Mouse (Mus musculus) mature B cell (primary cell): Measurements from ENCODE around the gene Camk2g.

ENCODE experiments used
- in situ Hi-C: fragments of 300-500 bp; cut with MboI; formaldehyde crosslinking; loops from 2 replicates; pipeline ENCODE4 v1.14.3; 2019

Camk2g gene

GRCm38 (mm10) chr14:20806116-20806840 is 12.4 kb upstream of the Camk2g start:
- in situ Hi-C loops = no loop called here

- in situ Hi-C loops = loop anchor here (5.0 kb wide), 1 partner anchor 72 kb away; no protein-coding TSS in a partner anchor
Measured at GRCm38 (mm10) chr14:20804964-20805672, 11.2 kb upstream of the Camk2g start.

- in situ Hi-C loops = loop anchor here (5.0 kb wide), 1 partner anchor 73 kb away; no protein-coding TSS in a partner anchor
Measured at GRCm38 (mm10) chr14:20804481-20804880, 10.6 kb upstream of the Camk2g start.

GRCm38 (mm10) chr14:20803606-20803938 is 9.7 kb upstream of the Camk2g start:
- in situ Hi-C loops = loop anchor here (5.0 kb wide), 1 partner anchor 74 kb away; no protein-coding TSS in a partner anchor

GRCm38 (mm10) chr14:20802926-20803605 is 9.2 kb upstream of the Camk2g start:
- in situ Hi-C loops = loop anchor here (5.0 kb wide), 1 partner anchor 74 kb away; no protein-coding TSS in a partner anchor

DNA sequence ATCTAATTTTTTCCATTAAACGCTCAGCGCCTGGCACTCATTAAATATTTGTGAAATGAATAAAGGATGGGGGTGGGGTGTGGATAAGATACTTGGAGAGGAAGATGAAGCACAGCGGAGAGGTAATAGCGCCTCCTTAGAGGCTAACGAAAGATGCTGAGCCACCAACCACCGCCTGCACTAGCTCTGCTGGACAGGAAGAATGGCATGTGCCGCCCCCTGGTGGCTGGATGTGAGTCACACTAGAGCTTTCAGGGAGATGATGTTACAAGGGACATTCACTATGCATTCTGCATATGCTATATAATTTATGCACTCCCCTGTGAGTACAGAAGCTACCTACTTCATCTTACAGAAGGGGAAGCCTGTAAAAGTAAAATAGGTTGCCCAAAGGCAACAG is 4.9 kb upstream of the Camk2g start:
- in situ Hi-C loops = no loop called here

- in situ Hi-C loops = no loop called here
Measured at GRCm38 (mm10) chr14:20798300-20798699, 4.4 kb upstream of the Camk2g start.

DNA sequence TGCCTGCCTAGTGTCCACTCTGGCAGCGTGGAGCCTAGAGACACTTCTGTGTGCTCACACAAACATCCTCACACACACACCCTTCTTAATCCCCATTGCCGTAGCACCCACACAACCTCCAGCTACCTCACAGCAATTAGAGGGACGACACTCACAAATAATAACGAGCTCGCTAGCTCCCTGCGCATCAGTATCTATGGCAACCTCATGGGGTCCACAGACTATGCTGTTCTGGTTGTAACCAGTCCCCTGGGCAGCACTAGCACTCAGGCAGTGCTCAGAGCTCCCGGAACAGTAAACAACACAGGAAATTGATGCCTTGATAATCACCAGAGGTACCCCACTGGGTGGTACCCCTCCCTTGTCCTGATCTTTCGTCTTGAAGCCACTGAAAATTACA is 2.8 kb upstream of the Camk2g start:
- in situ Hi-C loops = no loop called here

- in situ Hi-C loops = no loop called here
Measured at GRCm38 (mm10) chr14:20796170-20796569, 2.3 kb upstream of the Camk2g start.

GRCm38 (mm10) chr14:20795423-20796152 is 1.7 kb upstream of the Camk2g start:
- in situ Hi-C loops = no loop called here

GRCm38 (mm10) chr14:20794589-20794988 is 701 bp upstream of the Camk2g start:
- in situ Hi-C loops = no loop called here

GRCm38 (mm10) chr14:20792922-20793757 is 748 bp downstream of the Camk2g start:
- in situ Hi-C loops = no loop called here

DNA sequence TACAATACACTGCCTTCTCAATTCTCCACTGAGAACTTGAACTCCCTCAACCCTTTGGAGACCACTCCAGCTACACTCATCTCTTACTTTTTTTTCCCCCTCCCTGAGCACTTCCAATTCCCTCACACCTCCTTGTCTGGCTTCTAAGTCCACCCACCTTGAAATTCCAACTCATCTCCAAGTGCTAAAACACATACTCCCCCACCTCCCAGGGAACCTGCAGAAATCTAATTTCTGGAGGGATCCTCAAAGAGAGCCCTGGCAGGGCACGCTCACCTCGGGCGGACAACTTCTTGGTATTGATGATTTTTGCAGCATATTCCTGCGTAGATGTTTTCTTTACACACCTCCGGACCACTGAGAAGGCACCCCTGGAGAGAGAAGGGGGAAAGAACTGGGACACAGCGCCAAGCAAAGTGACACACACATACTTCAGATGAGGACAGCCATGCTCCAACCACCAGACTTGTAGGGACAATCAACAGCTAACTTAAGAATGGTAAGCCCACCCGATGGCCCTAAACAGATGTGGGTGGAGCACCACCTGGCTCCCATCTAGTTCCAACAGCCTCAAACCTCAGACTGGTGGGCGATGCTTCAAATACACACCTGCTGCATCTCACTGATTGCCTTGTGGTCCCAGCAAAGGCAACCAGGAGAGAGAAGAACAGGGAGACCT is 1.5 kb downstream of the Camk2g start:
- in situ Hi-C loops = no loop called here

GRCm38 (mm10) chr14:20791511-20792242 is 2.2 kb downstream of the Camk2g start:
- in situ Hi-C loops = no loop called here

- in situ Hi-C loops = no loop called here
Measured at GRCm38 (mm10) chr14:20790996-20791395, 2.9 kb downstream of the Camk2g start.

GRCm38 (mm10) chr14:20790445-20790844 is 3.4 kb downstream of the Camk2g start:
- in situ Hi-C loops = no loop called here

DNA sequence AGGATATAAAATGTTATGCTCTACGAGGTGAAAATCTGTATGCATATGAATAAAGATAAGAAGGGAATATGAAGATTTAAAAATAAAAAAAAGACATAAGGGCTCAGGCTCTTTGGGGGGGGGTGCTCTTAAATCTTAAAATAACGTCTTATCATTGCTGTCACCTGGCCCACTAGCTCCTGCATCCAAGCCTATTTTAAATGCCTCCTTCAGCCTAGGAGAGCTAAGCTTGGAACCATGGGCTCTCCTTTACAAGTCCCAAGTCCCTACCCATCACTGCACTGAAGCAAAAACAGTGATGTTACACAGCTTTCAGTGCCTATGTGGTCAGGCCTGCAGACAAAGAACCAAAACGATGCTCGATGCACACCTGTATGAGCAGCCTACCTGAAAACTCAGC is 4.3 kb downstream of the Camk2g start:
- in situ Hi-C loops = no loop called here

- in situ Hi-C loops = no loop called here
Measured at GRCm38 (mm10) chr14:20788151-20788550, 5.7 kb downstream of the Camk2g start.

DNA sequence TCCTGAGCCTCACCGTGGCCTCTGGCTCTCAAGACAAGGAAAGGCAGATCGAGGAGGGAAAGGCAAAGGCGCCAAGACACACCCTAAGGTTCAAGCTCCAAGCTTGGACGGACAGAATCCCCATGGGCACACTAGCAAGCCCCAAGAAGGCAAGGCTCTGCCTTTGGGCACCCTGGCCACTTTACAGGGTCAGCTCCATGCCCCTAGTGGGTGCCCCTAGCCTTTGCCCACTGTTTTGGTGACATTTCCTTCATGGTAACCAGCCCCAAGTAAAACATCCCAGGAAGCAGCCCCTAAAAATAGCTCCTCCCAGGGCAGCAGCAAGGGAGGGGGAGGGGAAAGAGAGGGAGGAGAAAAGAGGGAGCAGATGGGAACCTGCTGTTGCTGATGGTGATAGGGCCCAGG is 7.3 kb downstream of the Camk2g start:
- in situ Hi-C loops = no loop called here

- in situ Hi-C loops = no loop called here
Measured at GRCm38 (mm10) chr14:20786020-20786419, 7.9 kb downstream of the Camk2g start.
